14 mouse cellular contexts compared by ENCODE assay signal in the genomic region with DNA sequence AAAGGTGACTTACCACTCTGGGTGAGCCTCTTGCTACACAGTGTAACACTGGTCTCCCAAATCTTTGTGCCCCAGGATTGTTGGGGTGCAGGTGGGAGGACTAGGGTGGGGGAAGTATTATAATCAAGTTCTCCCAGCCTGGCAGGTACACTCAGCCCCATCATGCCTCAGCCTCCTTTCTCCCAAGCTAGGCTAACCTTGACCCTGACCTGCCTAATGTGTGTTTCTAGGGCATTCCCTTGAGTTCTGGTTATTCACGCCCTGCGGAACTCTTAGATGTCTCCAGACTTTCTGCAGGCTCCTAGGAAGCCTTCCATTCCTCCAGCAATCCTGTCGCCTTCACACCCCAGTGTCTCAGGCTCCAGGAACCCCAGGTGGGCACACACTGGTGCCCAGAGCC.
DNase-seq lines count a peak whose midpoint lies in the region; ATAC-seq lines count a peak whose summit lies in the region.
"Had no signal": no experiment of that assay in that cellular context is flagged by ENCODE, and none has a peak within 500 bp of the region (broad histone marks: within the 10 kb centered on the region; RNA-seq: fewer than 3 reads in every experiment).

No protein-coding gene starts in this region.

- H3K9me3 ChIP-seq in lung, embryonic 15.5 days: no peaks in the 10 kb centered on the region
- H3K9me3 ChIP-seq in embryonic facial prominence, embryonic 12.5 days: no peaks in the 10 kb centered on the region
- no peaks in the 10 kb centered on the region for H3K9me3 ChIP-seq in hindbrain, embryonic 12.5 days (replicated peaks)
- H3K9me3 ChIP-seq in midbrain, embryonic 15.5 days: no peaks in the 10 kb centered on the region
- H3K9me3 ChIP-seq: heart, embryonic 12.5 days had no signal

- H3K9ac ChIP-seq in lung, embryonic 15.5 days: no peak overlapping the region
- H3K9ac ChIP-seq in embryonic facial prominence, embryonic 12.5 days: no peak overlapping the region
- no peak overlapping the region for H3K9ac ChIP-seq in hindbrain, embryonic 12.5 days
- H3K9ac ChIP-seq in midbrain, embryonic 15.5 days: no peak overlapping the region
- H3K9ac ChIP-seq: heart, embryonic 12.5 days had no signal

- DNase-seq in lung, postnatal 4 days: no peak
- no peak for DNase-seq in cerebellum, adult 11 months
- DNase-seq in right cerebral cortex, postnatal 25 days: no peak
- no peak for DNase-seq in cerebellum, adult 9-11 months
- DNase-seq: cerebellum, postnatal 25 days; layer of hippocampus, postnatal 36 days; lung, adult 2 months; right cerebral cortex, adult 18-20 months had no signal

- 0 out of 2 replicates have a peak overlapping the region, but pooled peaks have one; percentile 2 for H3K27ac ChIP-seq in lung, embryonic 15.5 days
- peak overlapping the region; percentile 88 for H3K27ac ChIP-seq in embryonic facial prominence, embryonic 12.5 days
- H3K27ac ChIP-seq in hindbrain, embryonic 12.5 days: peak overlapping the region; percentile 80
- H3K27ac ChIP-seq in midbrain, embryonic 15.5 days: peak overlapping the region; percentile 60

- H3K4me3 ChIP-seq in lung, embryonic 15.5 days: no peak overlapping the region
- no peak overlapping the region for H3K4me3 ChIP-seq in embryonic facial prominence, embryonic 12.5 days
- H3K4me3 ChIP-seq in hindbrain, embryonic 12.5 days: no peak overlapping the region
- no peak overlapping the region for H3K4me3 ChIP-seq in midbrain, embryonic 15.5 days
- H3K4me3 ChIP-seq: heart, embryonic 12.5 days had no signal

- no peak overlapping the region for H3K4me2 ChIP-seq in lung, embryonic 15.5 days
- no peak overlapping the region for H3K4me2 ChIP-seq in embryonic facial prominence, embryonic 12.5 days (replicated peaks)
- peak overlapping the region; percentile 3; the same call in 1 of the 2 replicates for H3K4me2 ChIP-seq in hindbrain, embryonic 12.5 days (replicated peaks)
- H3K4me2 ChIP-seq in midbrain, embryonic 15.5 days: no peak overlapping the region

- H3K36me3 ChIP-seq in lung, embryonic 15.5 days: no peaks in the 10 kb centered on the region
- no peaks in the 10 kb centered on the region for H3K36me3 ChIP-seq in embryonic facial prominence, embryonic 12.5 days
- H3K36me3 ChIP-seq in hindbrain, embryonic 12.5 days: no peaks in the 10 kb centered on the region
- H3K36me3 ChIP-seq in midbrain, embryonic 15.5 days (replicated peaks): no peaks in the 10 kb centered on the region
- H3K36me3 ChIP-seq: heart, embryonic 12.5 days had no signal

- H3K27me3 ChIP-seq in lung, embryonic 15.5 days: no peaks in the 10 kb centered on the region
- peaks cover 29% of the 10 kb centered on the region for H3K27me3 ChIP-seq in embryonic facial prominence, embryonic 12.5 days
- peaks cover 53% of the 10 kb centered on the region for H3K27me3 ChIP-seq in hindbrain, embryonic 12.5 days
- peaks cover 6% of the 10 kb centered on the region; the same call in 1 of the 2 replicates for H3K27me3 ChIP-seq in midbrain, embryonic 15.5 days (replicated peaks)

- 78% methylated on average over 3 of the region's 3 CpGs for WGBS in lung, embryonic 15.5 days
- 30% methylated on average over 3 of the region's 3 CpGs for WGBS in embryonic facial prominence, embryonic 12.5 days
- 14% methylated on average over 3 of the region's 3 CpGs for WGBS in hindbrain, embryonic 12.5 days
- 15% methylated on average over 3 of the region's 3 CpGs for WGBS in midbrain, embryonic 15.5 days

- no peak for ATAC-seq in lung, embryonic 15.5 days (ENCODE audit: borderline replicate concordance, extremely low read depth, low FRiP score, low TSS enrichment)
- no peak for ATAC-seq in embryonic facial prominence, embryonic 12.5 days (ENCODE audit: insufficient number of reproducible peaks, insufficient read depth, low FRiP score, low TSS enrichment)
- ATAC-seq in hindbrain, embryonic 12.5 days (ENCODE audit: low FRiP score): no peak
- ATAC-seq in midbrain, embryonic 15.5 days (replicated peaks): no peak
- ATAC-seq: CD4-positive, CD25-positive, alpha-beta regulatory T cell, adult 4 months had no signal

- H3K4me1 ChIP-seq in lung, embryonic 15.5 days: peaks cover 27% of the 10 kb centered on the region
- H3K4me1 ChIP-seq in embryonic facial prominence, embryonic 12.5 days: peaks cover 51% of the 10 kb centered on the region
- H3K4me1 ChIP-seq in hindbrain, embryonic 12.5 days: peaks cover 58% of the 10 kb centered on the region
- peaks cover 44% of the 10 kb centered on the region for H3K4me1 ChIP-seq in midbrain, embryonic 15.5 days

Comparison
In these comparisons a context has a peak if more than half of its experiments do, and no peak if none do; other contexts are left out.
1. H3K27ac ChIP-seq: peak in every context shown above with its lines; median percentile 88 in embryonic facial prominence, embryonic 12.5 days; 80 in hindbrain, embryonic 12.5 days; 60 in midbrain, embryonic 15.5 days; 2 in lung, embryonic 15.5 days.